Mouse (Mus musculus): ENCODE measurements around the gene Ahsg. TPM values are rescaled to one million over a fixed set of nuclear protein-coding genes. Genes with fewer than 3 reads are reported as not detected.

The Ahsg gene
- total and polyA plus RNA-seq, 3 experiments, result 0.13 TPM; not detected in 2

DNA sequence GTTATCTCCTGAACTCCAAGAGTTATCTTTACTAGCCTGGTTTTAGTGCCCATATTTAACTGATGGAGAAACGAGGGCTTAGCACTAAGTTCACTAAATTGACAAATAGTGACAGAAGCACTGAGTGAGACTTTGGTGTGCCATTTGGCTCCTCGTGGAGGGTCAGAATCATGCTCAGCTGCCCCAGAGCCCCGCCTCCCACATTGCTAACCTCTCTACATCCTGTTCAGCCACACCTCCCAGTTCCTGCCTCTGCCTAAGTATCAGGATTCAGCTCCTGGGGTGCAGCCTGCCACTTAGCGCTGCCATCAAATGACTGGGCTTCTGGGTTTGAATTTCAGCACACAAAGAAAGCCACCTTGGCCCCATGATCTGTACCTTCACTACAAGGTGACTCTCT, 5.7 kb upstream of the Ahsg start:
- no peak for DNase-seq (ENCODE audit: low read depth, low spot score)
- Histone ChIP-seq H3K27me3 (ENCODE audit: control insufficient read depth in 1 of 2, insufficient read depth in 2 of 2, low read length in 2 of 2) (no peaks in the 10 kb centered on the region), H3K9me3 (replicated peaks; ENCODE audit: insufficient read depth, low read length) (no peaks in the 10 kb centered on the region), H3K4me3 (ENCODE audit: control insufficient read depth in 1 of 2, insufficient read depth in 1 of 2, low read depth in 2 of 2, low read length in 2 of 2) (no peak overlapping the region), H3K36me3 (ENCODE audit: control insufficient read depth in 1 of 2, insufficient read depth in 2 of 2, low read length in 2 of 2) (peaks cover 0 to 37% of the 10 kb centered on the region in 2 experiments; a peak in 2 of 4 replicates), H3K9ac (ENCODE audit: control insufficient read depth, low read depth, low read length, poor library complexity, severe bottlenecking) (no peak overlapping the region), H3K4me1 (ENCODE audit: control insufficient read depth in 1 of 2, insufficient read depth in 2 of 2, low read length in 2 of 2) (peaks cover 18 to 49% of the 10 kb centered on the region in 2 experiments; a peak in 3 of 4 replicates), H3K79me2 (ENCODE audit: control insufficient read depth, insufficient read depth, low read length, poor library complexity) (no peaks in the 10 kb centered on the region), H3K27ac (ENCODE audit: control insufficient read depth, low read depth, low read length) (no peak overlapping the region)
- TF ChIP-seq HCFC1 (IDR thresholded peaks at IDR 0.05; ENCODE audit: low read depth, low read length), result no peak
- no peak for TF ChIP-seq GABPA (IDR thresholded peaks at IDR 0.05; ENCODE audit: low read depth, low read length)
- no peak for TF ChIP-seq POLR2AphosphoS2 (IDR thresholded peaks at IDR 0.05; ENCODE audit: low read length)
- no peak for TF ChIP-seq TCF12 (IDR thresholded peaks at IDR 0.05; ENCODE audit: low read depth, low read length)
- TF ChIP-seq USF1 (IDR thresholded peaks at IDR 0.05; ENCODE audit: low read depth, low read length), result no peak
- no peak for TF ChIP-seq SMC3 (IDR thresholded peaks at IDR 0.05; ENCODE audit: low read depth, low read length)
- no peak for TF ChIP-seq NELFE (IDR thresholded peaks at IDR 0.05; ENCODE audit: low read depth, low read length)
- no peak for TF ChIP-seq RCOR1 (IDR thresholded peaks at IDR 0.05; ENCODE audit: low read depth, low read length)
- no peak for TF ChIP-seq MYC (IDR thresholded peaks at IDR 0.05; ENCODE audit: low read depth, low read length)
- TF ChIP-seq MAFK (IDR thresholded peaks at IDR 0.05; ENCODE audit: borderline replicate concordance, low read depth, low read length), result no peak
- TF ChIP-seq USF2 (IDR thresholded peaks at IDR 0.05; ENCODE audit: borderline replicate concordance in 1 of 2, insufficient read depth in 1 of 2, low read depth in 1 of 2, low read length in 2 of 2), result no peak
- no peak for TF ChIP-seq UBTF (IDR thresholded peaks at IDR 0.05; ENCODE audit: borderline replicate concordance, insufficient read depth, low read depth, low read length)
- TF ChIP-seq ELF1 (IDR thresholded peaks at IDR 0.05; ENCODE audit: low read depth, low read length), result no peak
- no peak for TF ChIP-seq POLR2A (IDR thresholded peaks at IDR 0.05; ENCODE audit: control insufficient read depth in 1 of 2, insufficient read depth in 1 of 2, low read depth in 1 of 2, low read length in 2 of 2, poor library complexity in 1 of 2)
- no peak for TF ChIP-seq TBP (IDR thresholded peaks at IDR 0.05; ENCODE audit: low read depth, low read length)
- no peak for TF ChIP-seq ZKSCAN1 (IDR thresholded peaks at IDR 0.05; ENCODE audit: low read depth, low read length)
- TF ChIP-seq BHLHE40 (IDR thresholded peaks at IDR 0.05; ENCODE audit: borderline replicate concordance, low read depth, low read length), result no peak

DNA sequence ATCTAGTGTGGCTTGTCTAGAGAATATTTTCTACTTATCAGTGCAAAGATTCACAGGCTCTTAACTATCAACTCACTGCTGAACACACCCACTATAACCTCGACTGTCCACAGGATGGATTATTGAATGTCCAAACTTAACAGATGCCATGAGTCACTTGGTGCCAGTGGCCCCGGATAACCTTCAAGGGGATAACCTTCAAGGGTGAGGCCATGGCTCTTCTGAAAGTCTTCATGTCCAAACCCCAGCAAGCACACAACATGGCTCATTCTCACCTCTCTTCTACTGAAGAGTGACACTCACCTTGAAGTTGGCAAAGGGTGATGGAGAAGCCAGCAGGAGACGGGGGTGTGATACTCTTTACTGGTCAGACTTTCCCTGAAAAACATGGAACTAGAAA, 4.4 kb upstream of the Ahsg start:
- TF ChIP-seq E2F4 (IDR thresholded peaks at IDR 0.05; ENCODE audit: borderline replicate concordance, low read depth, low read length) (no peak), MYC (IDR thresholded peaks at IDR 0.05; ENCODE audit: low read depth, low read length) (no peak), USF2 (IDR thresholded peaks at IDR 0.05; ENCODE audit: borderline replicate concordance in 1 of 2, insufficient read depth in 1 of 2, low read depth in 1 of 2, low read length in 2 of 2) (no peak), MXI1 (IDR thresholded peaks at IDR 0.05; ENCODE audit: low read depth, low read length) (no peak), ZMIZ1 (IDR thresholded peaks at IDR 0.05; ENCODE audit: low read depth, low read length) (no peak), HCFC1 (IDR thresholded peaks at IDR 0.05; ENCODE audit: low read depth, low read length) (no peak), MYB (IDR thresholded peaks at IDR 0.05; ENCODE audit: low read depth, low read length) (no peak), NELFE (IDR thresholded peaks at IDR 0.05; ENCODE audit: low read depth, low read length) (no peak), ZNF384 (IDR thresholded peaks at IDR 0.05; ENCODE audit: low read depth, low read length) (no peak), ZC3H11A (IDR thresholded peaks at IDR 0.05; ENCODE audit: low read depth, low read length) (no peak), SIN3A (IDR thresholded peaks at IDR 0.05; ENCODE audit: low read length) (no peak), MEF2A (IDR thresholded peaks at IDR 0.05; ENCODE audit: extremely low read depth, insufficient replicate concordance, low read depth, low read length, poor library complexity, severe bottlenecking) (no peak), POLR2A (IDR thresholded peaks at IDR 0.05; ENCODE audit: control insufficient read depth in 1 of 2, insufficient read depth in 1 of 2, low read depth in 1 of 2, low read length in 2 of 2, poor library complexity in 1 of 2) (no peak), RAD21 (IDR thresholded peaks at IDR 0.05; ENCODE audit: low read depth, low read length) (no peak), POLR2AphosphoS2 (IDR thresholded peaks at IDR 0.05; ENCODE audit: low read length) (no peak), ETS1 (IDR thresholded peaks at IDR 0.05; ENCODE audit: low read depth, low read length) (no peak), RCOR1 (IDR thresholded peaks at IDR 0.05; ENCODE audit: low read depth, low read length) (no peak), SMC3 (IDR thresholded peaks at IDR 0.05; ENCODE audit: low read depth, low read length) (no peak), GABPA (IDR thresholded peaks at IDR 0.05; ENCODE audit: low read depth, low read length) (no peak), POLR2AphosphoS5 (IDR thresholded peaks at IDR 0.05; ENCODE audit: borderline replicate concordance, low read depth, low read length) (no peak)
- Histone ChIP-seq H3K9ac (ENCODE audit: control insufficient read depth, low read depth, low read length, poor library complexity, severe bottlenecking) (no peak overlapping the region), H3K4me1 (ENCODE audit: control insufficient read depth in 1 of 2, insufficient read depth in 2 of 2, low read length in 2 of 2) (peaks cover 10 to 45% of the 10 kb centered on the region in 2 experiments; a peak in 3 of 4 replicates), H3K27ac (ENCODE audit: control insufficient read depth, low read depth, low read length) (no peak overlapping the region), H3K9me3 (replicated peaks; ENCODE audit: insufficient read depth, low read length) (no peaks in the 10 kb centered on the region), H3K27me3 (ENCODE audit: control insufficient read depth in 1 of 2, insufficient read depth in 2 of 2, low read length in 2 of 2) (no peaks in the 10 kb centered on the region), H3K79me2 (ENCODE audit: control insufficient read depth, insufficient read depth, low read length, poor library complexity) (no peaks in the 10 kb centered on the region), H3K4me3 (ENCODE audit: control insufficient read depth in 1 of 2, insufficient read depth in 1 of 2, low read depth in 2 of 2, low read length in 2 of 2) (no peak overlapping the region), H3K36me3 (ENCODE audit: control insufficient read depth in 1 of 2, insufficient read depth in 2 of 2, low read length in 2 of 2) (peaks cover 0 to 36% of the 10 kb centered on the region in 2 experiments; a peak in 2 of 4 replicates)
- DNase-seq (ENCODE audit: low read depth, low spot score), result no peak

All from MEL (cell line).